Mouse (Mus musculus): Measurements from ENCODE around the gene Gm1604a.
"Not testable (repeated sequence)": the region's sequence is repeated elsewhere in the genome, so short reads cannot be mapped to it uniquely, and the experiment has no call there.

GRCm38 (mm10) chr17:7009440-7009839 is 15.9 kb upstream of the Gm1604a start:
- TF ChIP-seq ELF1 (IDR thresholded peaks at IDR 0.05; ENCODE audit: low read depth, low read length); CTCF (conservative IDR thresholded peaks at IDR 0.05 in 1 of 2, IDR thresholded peaks at IDR 0.05 in 1 of 2; ENCODE audit: low read depth in 2 of 2, low read length in 2 of 2); UBTF (IDR thresholded peaks at IDR 0.05; ENCODE audit: low read depth, low read length); NRF1 (IDR thresholded peaks at IDR 0.05; ENCODE audit: low read depth, low read length); SIN3A (IDR thresholded peaks at IDR 0.05; ENCODE audit: low read length); ZMIZ1 (IDR thresholded peaks at IDR 0.05; ENCODE audit: low read depth, low read length); ZNF384 (IDR thresholded peaks at IDR 0.05; ENCODE audit: low read depth, low read length); RCOR1 (conservative IDR thresholded peaks at IDR 0.05; ENCODE audit: low read depth, low read length): not testable (repeated sequence)

Measured in CH12.LX (cell line).